Mouse (Mus musculus) cerebellum, adult 11 months (tissue): ENCODE data around the gene Fam160a1.

Source experiments
- DNase-seq: peaks from one replicate; pipeline ENCODE4 v3.0.0; 2022

The Fam160a1 gene

GRCm38 (mm10) chr3:85677133-85677532 lies 140.0 kb downstream of the Fam160a1 start:
- no peak for DNase-seq

DNA sequence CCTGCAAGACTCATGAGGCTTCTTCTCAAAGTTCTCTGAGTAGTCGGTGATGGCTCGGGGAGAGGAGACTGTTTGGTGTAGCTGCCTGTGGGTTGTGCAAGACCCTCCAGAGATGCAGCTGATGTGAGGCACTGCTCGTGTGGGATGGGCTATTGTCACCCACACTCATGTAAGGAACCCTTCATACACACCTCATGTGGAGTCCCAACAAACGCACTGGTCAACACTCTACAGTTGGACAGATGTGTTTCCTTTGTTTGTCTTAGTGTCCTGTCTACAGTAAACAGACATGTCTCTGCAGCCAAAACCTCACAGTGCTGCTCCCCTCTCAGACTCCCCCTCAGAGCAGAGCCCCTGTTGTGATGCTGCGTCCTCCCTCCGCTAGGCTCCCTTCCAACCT lies 147.2 kb downstream of the Fam160a1 start:
- DNase-seq: no peak

DNA sequence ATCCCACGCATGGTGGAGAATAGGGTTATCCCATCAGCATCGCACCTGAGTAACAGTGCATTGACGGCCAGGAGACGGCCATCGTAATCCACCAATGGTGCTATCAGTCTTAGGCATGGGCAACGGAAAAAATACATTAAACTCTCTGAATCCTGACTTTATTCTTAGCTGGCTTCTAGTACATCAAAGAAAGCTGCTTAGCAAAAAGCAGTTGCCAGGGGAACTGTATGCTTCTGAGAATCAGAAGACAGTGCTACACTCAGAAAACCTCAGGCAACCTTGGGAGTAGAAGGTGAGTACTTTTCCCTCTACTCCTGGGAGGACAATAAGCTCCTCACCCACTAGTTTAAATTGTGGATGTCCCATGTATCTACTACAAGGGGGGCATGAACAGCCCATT lies 149.4 kb downstream of the Fam160a1 start:
- DNase-seq: no peak

- no peak for DNase-seq
These were observed 150.4 kb downstream of the Fam160a1 start for GRCm38 (mm10) chr3:85666736-85667135.

DNA sequence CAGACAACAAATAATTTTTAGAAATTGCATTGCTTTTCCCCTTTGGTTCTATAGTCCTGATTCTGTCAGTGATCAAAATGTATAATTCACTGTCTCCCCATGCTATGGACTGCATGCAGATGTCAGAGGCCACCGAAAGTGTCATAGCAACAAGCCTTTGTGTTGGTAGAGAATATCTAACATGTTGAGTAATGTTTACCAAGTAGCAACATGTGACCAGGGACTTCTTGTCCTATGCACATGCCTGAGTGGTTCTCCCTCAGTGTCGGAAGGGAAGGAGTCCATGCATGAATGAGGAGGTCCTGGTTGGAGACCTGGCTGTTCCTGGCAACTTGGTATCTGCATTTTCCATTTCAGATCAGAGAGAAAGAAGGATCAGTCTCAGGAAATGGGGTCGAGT lies 150.9 kb downstream of the Fam160a1 start:
- DNase-seq: no peak

GRCm38 (mm10) chr3:85664591-85665171 lies 152.4 kb downstream of the Fam160a1 start:
- peak; percentile 52 for DNase-seq

GRCm38 (mm10) chr3:85663826-85664225 lies 153.3 kb downstream of the Fam160a1 start:
- DNase-seq: no peak

- no peak for DNase-seq
These were observed 154.9 kb downstream of the Fam160a1 start for GRCm38 (mm10) chr3:85661926-85662813.

DNA sequence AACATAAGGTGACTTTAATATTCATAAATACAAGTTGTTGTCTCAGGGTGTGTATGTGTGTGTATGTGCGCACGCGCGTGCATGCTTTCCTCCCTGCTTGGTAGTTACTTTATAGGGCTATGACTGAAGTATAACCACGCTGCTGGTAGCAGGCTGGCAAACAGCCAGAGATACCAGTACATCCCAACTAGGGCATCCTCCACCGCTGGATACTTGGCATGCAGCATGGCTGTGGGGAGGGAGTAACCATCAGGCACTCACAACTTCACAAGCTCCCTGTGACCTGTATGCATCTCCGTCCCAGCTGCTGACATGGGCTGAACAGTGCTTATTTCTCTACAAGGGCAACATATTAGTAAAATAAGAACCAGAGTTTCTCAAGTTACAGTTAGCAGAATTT lies 157.4 kb downstream of the Fam160a1 start:
- DNase-seq: peak; percentile 37

GRCm38 (mm10) chr3:85655538-85655937 lies 161.6 kb downstream of the Fam160a1 start:
- no peak for DNase-seq

DNA sequence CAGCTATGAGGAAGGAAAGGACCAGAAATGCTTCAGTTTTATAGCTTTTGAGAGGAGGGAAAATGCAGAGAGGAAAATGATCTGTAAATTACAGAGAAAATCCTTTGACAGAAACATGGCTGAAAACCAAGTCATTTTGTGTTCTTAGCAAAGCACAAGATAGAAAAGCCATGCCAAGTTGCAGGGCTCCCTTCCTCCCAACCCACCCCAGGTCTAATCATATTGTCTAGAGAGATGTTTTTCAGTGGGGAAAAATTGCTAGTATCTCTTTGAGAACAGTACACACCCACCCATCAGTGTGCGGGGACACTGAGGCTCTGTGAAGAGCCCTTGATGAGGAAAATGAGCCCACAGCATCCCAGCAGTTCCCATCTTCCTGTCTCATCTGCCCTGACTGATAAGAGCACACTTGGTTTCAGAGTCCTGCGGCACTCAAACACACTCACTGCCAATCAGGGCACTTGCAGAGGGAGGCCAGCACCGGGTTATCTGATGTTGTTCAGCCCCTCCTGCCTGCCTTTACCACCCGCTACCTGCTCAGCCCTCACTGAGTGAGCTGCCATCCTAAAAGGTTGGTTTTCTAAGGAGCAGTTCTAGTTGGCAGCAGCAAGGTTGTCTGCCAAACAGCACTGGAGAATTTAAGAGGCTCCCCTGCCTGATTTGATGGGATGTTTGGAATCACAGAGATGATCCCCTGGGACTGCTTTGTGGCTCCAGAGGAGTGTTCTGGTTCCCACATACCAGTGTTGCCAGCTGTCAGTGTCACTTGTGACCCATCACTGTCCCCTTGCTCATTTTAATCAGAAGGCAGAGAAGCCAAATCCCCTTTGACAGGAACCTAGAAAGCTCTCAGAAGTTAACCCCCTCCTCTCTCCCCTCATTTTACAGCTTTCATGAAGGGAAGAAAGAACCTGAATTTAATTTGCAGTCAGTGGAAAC lies 164.1 kb downstream of the Fam160a1 start:
- no peak for DNase-seq

DNA sequence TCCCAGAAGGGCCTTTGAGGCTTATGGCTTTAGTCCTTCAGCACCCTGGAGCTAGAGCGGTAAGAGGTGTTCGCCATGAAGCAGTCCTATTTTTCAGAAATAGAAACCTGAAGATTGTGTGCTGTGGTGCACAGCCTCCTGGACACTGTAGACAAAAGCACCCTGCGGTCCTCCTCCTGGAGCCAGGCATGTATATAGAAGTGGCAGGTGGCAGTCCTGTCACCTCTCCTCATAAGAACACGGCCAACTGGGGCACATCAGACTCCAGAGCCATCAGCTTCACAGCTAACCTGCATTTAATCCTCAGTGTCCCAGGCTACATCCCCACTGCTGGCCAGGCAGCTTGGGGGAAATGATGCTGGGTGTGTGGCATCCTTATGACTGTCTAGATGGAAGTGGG lies 167.9 kb downstream of the Fam160a1 start:
- peak; percentile 65 for DNase-seq

- no peak for DNase-seq
These were observed 171.5 kb downstream of the Fam160a1 start for GRCm38 (mm10) chr3:85645517-85646004.

DNA sequence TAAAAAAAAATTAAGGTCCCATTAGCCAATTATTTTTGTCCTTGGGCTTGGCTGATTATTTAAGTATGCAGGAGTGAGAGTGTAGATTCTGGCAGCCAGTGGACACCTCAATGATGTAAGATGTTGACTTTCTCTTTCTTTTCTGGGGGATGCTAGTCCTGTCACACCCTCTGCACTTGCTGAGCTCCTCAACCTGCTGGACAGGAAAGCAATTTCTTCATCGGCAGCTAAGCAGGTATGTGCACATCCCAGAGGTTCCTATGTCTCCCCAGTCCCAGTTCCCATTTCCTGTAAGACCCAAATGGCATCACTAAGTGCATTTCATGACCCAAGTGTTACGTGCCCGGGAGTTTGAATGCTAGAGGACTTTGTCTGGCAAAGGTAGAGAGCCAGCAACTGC lies 172.3 kb downstream of the Fam160a1 start:
- no peak for DNase-seq

GRCm38 (mm10) chr3:85641751-85642150 lies 175.3 kb downstream of the Fam160a1 start:
- DNase-seq: no peak

GRCm38 (mm10) chr3:85636716-85637447 lies 180.2 kb downstream of the Fam160a1 start:
- no peak for DNase-seq

- no peak for DNase-seq
These were observed 181.5 kb downstream of the Fam160a1 start for GRCm38 (mm10) chr3:85635591-85635990.

DNA sequence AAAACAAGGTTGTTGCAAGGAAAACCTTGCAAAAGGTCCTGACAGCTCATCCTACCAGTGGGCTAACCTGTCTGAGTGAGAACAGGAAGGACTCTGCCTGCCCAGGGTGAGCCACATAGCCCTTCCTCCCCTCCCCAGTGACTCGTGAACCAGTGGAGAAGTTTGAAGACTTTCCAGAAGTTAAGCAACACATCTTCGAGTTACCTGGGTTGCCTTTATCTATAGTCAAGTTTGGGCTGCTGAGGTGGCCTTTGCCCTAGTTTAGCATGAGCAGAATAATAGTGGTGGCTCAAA lies 182.0 kb downstream of the Fam160a1 start:
- no peak for DNase-seq

DNA sequence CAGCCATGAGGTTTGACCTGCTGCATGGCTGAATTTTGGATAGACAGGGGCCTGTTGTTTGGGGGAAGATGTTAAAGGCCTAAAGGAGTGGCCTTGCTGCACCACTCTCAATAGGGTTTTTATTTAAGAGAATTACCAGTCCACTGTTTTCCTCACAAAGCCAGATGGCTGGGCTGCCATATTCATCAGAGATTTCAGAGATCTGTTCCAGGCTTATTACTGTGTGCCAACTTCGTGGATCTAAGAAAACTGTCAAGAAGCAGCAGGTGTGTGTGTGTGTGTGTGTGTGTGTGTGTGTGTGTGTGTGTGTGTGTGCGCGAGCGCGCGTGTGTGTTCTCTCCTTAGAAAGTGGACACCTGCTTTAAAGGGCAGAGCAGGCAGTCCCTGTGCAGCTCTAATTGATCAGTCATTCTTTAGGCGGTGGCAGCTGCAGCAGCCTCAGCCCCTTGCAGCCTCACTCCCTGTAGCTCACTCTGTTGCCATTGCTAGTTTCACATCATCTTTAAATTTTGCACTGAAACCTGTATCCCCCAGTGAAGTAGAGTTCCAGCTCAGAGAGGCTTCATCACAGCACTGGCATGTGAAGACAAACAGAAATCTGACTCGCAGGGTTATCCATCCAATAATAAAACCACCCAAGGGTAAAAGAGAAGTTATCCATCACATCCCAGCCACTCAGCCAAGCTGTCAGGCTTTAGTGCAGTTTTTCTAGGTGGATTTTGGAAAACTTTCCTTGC lies 182.5 kb downstream of the Fam160a1 start:
- DNase-seq: no peak

- no peak for DNase-seq
These were observed 183.4 kb downstream of the Fam160a1 start for GRCm38 (mm10) chr3:85633733-85634132.

GRCm38 (mm10) chr3:85629895-85630510 lies 187.1 kb downstream of the Fam160a1 start:
- DNase-seq: no peak
